Mouse (Mus musculus): ENCODE results near the gene Tbcc. TPM values are rescaled to one million over a fixed set of nuclear protein-coding genes. Genes with fewer than 3 reads are reported as not detected.

Tbcc gene
- polyA plus RNA-seq, 1 experiment: 25.6 TPM

GRCm38 (mm10) chr17:46926941-46927340 lies 36.5 kb downstream of the Tbcc start:
- TF ChIP-seq CTCF (IDR thresholded peaks at IDR 0.05; ENCODE audit: extremely low read depth, insufficient read depth, low read length): no peak
- TF ChIP-seq POLR2A (IDR thresholded peaks at IDR 0.05; ENCODE audit: extremely low read depth, insufficient read depth, low read length): no peak
- Histone ChIP-seq H3K4me1 (ENCODE audit: control insufficient read depth, insufficient read depth, low read length) (peaks cover 1% of the 10 kb centered on the region; the same call in 1 of the 2 replicates), H3K4me3 (ENCODE audit: insufficient read depth, low read length) (no peak overlapping the region), H3K27ac (ENCODE audit: insufficient read depth, low read length) (no peak overlapping the region)

- TF ChIP-seq CTCF (IDR thresholded peaks at IDR 0.05; ENCODE audit: extremely low read depth, insufficient read depth, low read length) (no peak), POLR2A (IDR thresholded peaks at IDR 0.05; ENCODE audit: extremely low read depth, insufficient read depth, low read length) (no peak)
- H3K4me1 ChIP-seq (ENCODE audit: control insufficient read depth, insufficient read depth, low read length): peaks cover 6% of the 10 kb centered on the region; the same call in 1 of the 2 replicates
- no peak overlapping the region for H3K27ac ChIP-seq (ENCODE audit: insufficient read depth, low read length)
- H3K4me3 ChIP-seq (ENCODE audit: insufficient read depth, low read length): no peak overlapping the region
Observed at GRCm38 (mm10) chr17:46927781-46928180, 37.3 kb downstream of the Tbcc start.

GRCm38 (mm10) chr17:46929277-46929676 lies 38.8 kb downstream of the Tbcc start:
- TF ChIP-seq CTCF (IDR thresholded peaks at IDR 0.05; ENCODE audit: extremely low read depth, insufficient read depth, low read length) (no peak), POLR2A (IDR thresholded peaks at IDR 0.05; ENCODE audit: extremely low read depth, insufficient read depth, low read length) (no peak)
- H3K4me3 ChIP-seq (ENCODE audit: insufficient read depth, low read length): no peak overlapping the region
- peaks cover 6% of the 10 kb centered on the region; the same call in 1 of the 2 replicates for H3K4me1 ChIP-seq (ENCODE audit: control insufficient read depth, insufficient read depth, low read length)
- H3K27ac ChIP-seq (ENCODE audit: insufficient read depth, low read length): no peak overlapping the region

GRCm38 (mm10) chr17:46929897-46930296 lies 39.4 kb downstream of the Tbcc start:
- TF ChIP-seq POLR2A (IDR thresholded peaks at IDR 0.05; ENCODE audit: extremely low read depth, insufficient read depth, low read length): no peak
- TF ChIP-seq CTCF (IDR thresholded peaks at IDR 0.05; ENCODE audit: extremely low read depth, insufficient read depth, low read length): no peak
- Histone ChIP-seq H3K4me3 (ENCODE audit: insufficient read depth, low read length) (no peak overlapping the region), H3K27ac (ENCODE audit: insufficient read depth, low read length) (no peak overlapping the region), H3K4me1 (ENCODE audit: control insufficient read depth, insufficient read depth, low read length) (peaks cover 6% of the 10 kb centered on the region; the same call in 1 of the 2 replicates)

GRCm38 (mm10) chr17:46932961-46933360 lies 42.5 kb downstream of the Tbcc start:
- no peak for TF ChIP-seq POLR2A (IDR thresholded peaks at IDR 0.05; ENCODE audit: extremely low read depth, insufficient read depth, low read length)
- TF ChIP-seq CTCF (IDR thresholded peaks at IDR 0.05; ENCODE audit: extremely low read depth, insufficient read depth, low read length): no peak
- no peak overlapping the region for H3K4me3 ChIP-seq (ENCODE audit: insufficient read depth, low read length)
- H3K4me1 ChIP-seq (ENCODE audit: control insufficient read depth, insufficient read depth, low read length): peaks cover 5% of the 10 kb centered on the region; the same call in 1 of the 2 replicates
- H3K27ac ChIP-seq (ENCODE audit: insufficient read depth, low read length): peak overlapping the region; percentile 88

- H3K4me1 ChIP-seq (ENCODE audit: control insufficient read depth, insufficient read depth, low read length): peaks cover 5% of the 10 kb centered on the region; the same call in 1 of the 2 replicates
- no peak overlapping the region for H3K4me3 ChIP-seq (ENCODE audit: insufficient read depth, low read length)
- no peak overlapping the region for H3K27ac ChIP-seq (ENCODE audit: insufficient read depth, low read length)
- TF ChIP-seq CTCF (IDR thresholded peaks at IDR 0.05; ENCODE audit: extremely low read depth, insufficient read depth, low read length) (peak; percentile 61), POLR2A (IDR thresholded peaks at IDR 0.05; ENCODE audit: extremely low read depth, insufficient read depth, low read length) (no peak)
Observed at GRCm38 (mm10) chr17:46933557-46934348, 43.3 kb downstream of the Tbcc start.

GRCm38 (mm10) chr17:46940461-46940860 lies 50.0 kb downstream of the Tbcc start:
- H3K4me3 ChIP-seq (ENCODE audit: insufficient read depth, low read length): no peak overlapping the region
- TF ChIP-seq POLR2A (IDR thresholded peaks at IDR 0.05; ENCODE audit: extremely low read depth, insufficient read depth, low read length) (no peak), CTCF (IDR thresholded peaks at IDR 0.05; ENCODE audit: extremely low read depth, insufficient read depth, low read length) (no peak)
- H3K27ac ChIP-seq (ENCODE audit: insufficient read depth, low read length): no peak overlapping the region
- peaks cover 2% of the 10 kb centered on the region for H3K4me1 ChIP-seq (ENCODE audit: control insufficient read depth, insufficient read depth, low read length)

Other genes with a start within 250 kb of the Tbcc start
- 20.0 and 20.6 TPM in 2 replicates for gene Klc4, start 244.7 kb upstream of the Tbcc start, polyA plus RNA-seq (2012; rRNA removed)
- gene Mrpl2, start 244.5 kb upstream of the Tbcc start, polyA plus RNA-seq (2012; rRNA removed): 46.2 and 52.6 TPM in 2 replicates
- 25.8 and 27.4 TPM in 2 replicates for gene Cul7, start 240.3 kb upstream of the Tbcc start, polyA plus RNA-seq (2012; rRNA removed)
- 28.1 and 29.5 TPM in 2 replicates for gene Rrp36, start 216.3 kb upstream of the Tbcc start, polyA plus RNA-seq (2012; rRNA removed)
- gene Mea1, start 211.9 kb upstream of the Tbcc start, polyA plus RNA-seq (2012; rRNA removed): 154 and 157 TPM in 2 replicates
- 254 and 268 TPM in 2 replicates for gene Klhdc3, start 209.8 kb upstream of the Tbcc start, polyA plus RNA-seq (2012; rRNA removed)
- 97.4 and 98.9 TPM in 2 replicates for gene Ppp2r5d, start 185.6 kb upstream of the Tbcc start, polyA plus RNA-seq (2012; rRNA removed)
- gene Pex6, start 179.2 kb upstream of the Tbcc start, polyA plus RNA-seq (2012; rRNA removed): 48.4 and 50.8 TPM in 2 replicates
- 1.3 and 1.8 TPM in 2 replicates for gene Gnmt, start 161.5 kb upstream of the Tbcc start, polyA plus RNA-seq (2012; rRNA removed)
- 93.6 and 95.9 TPM in 2 replicates for gene Cnpy3, start 138.5 kb upstream of the Tbcc start, polyA plus RNA-seq (2012; rRNA removed)
- 0.50 and 0.68 TPM in 2 replicates for gene Ptcra, start 127.0 kb upstream of the Tbcc start, polyA plus RNA-seq (2012; rRNA removed)
- gene 2310039H08Rik, start 118.0 kb upstream of the Tbcc start, polyA plus RNA-seq (2012; rRNA removed): 18.6 and 20.5 TPM in 2 replicates
- gene Rpl7l1, start 108.0 kb upstream of the Tbcc start, polyA plus RNA-seq (2012; rRNA removed): 43.6 and 48.0 TPM in 2 replicates
- 33.1 and 33.9 TPM in 2 replicates for gene Bicral, start 32.2 kb upstream of the Tbcc start, polyA plus RNA-seq (2012; rRNA removed)
- gene Prph2, start 19.8 kb downstream of the Tbcc start, polyA plus RNA-seq (2012; rRNA removed): not detected in 2 replicates
- 35.2 and 38.1 TPM in 2 replicates for gene Ubr2, start 119.9 kb downstream of the Tbcc start, polyA plus RNA-seq (2012; rRNA removed)

Data from cortical plate, adult 2 months (tissue).